Mouse (Mus musculus) embryonic facial prominence, embryonic 14.5 days (tissue): Measurements from ENCODE around the gene Abhd2. TPM values are rescaled to one million over a fixed set of nuclear protein-coding genes. Genes with fewer than 3 reads are reported as not detected.

Source experiments
- ATAC-seq: fragments of 200-750 bp; cut with Nextera tagmentation; 2 replicates; pipeline ENCODE4 v1.8.0; 2017; ENCODE audit warnings: low read depth, moderate number of reproducible peaks, moderate TSS enrichment
- DNase-seq: peaks from one replicate; pipeline ENCODE4 v3.0.0-alpha.2; 2015; ENCODE audit warnings: low spot score
- H3K27ac ChIP-seq: fragments of 300-500 bp; sonication (generic); replicated peaks from 2 replicates; pipeline ENCODE4 v1.5.1; 2014; ENCODE audit warnings: low read depth, mild to moderate bottlenecking, low read length, moderate library complexity
- H3K27me3 ChIP-seq: fragments of 300-500 bp; sonication (generic); replicated peaks from 2 replicates; pipeline ENCODE4 v1.6.1; 2014; ENCODE audit warnings: low read length; ENCODE audit not compliant: control insufficient read depth, insufficient read depth
- H3K36me3 ChIP-seq: fragments of 300-500 bp; sonication (generic); 2 replicates; pipeline ENCODE4 v1.6.1; 2014; ENCODE audit warnings: low read length, mixed read lengths; ENCODE audit not compliant: control insufficient read depth, insufficient read depth
- H3K4me1 ChIP-seq: fragments of 300-500 bp; sonication (generic); 2 replicates; pipeline ENCODE4 v1.6.1; 2014; ENCODE audit warnings: antibody characterized with exemption, low read length; ENCODE audit not compliant: control insufficient read depth, insufficient read depth
- H3K4me2 ChIP-seq: fragments of 300-500 bp; sonication (generic); 2 replicates; pipeline ENCODE4 v1.6.1; 2014; ENCODE audit warnings: low read depth, mild to moderate bottlenecking, low read length, moderate library complexity, mixed read lengths
- H3K4me3 ChIP-seq: fragments of 300-500 bp; sonication (generic); 2 replicates; pipeline ENCODE4 v1.5.1; 2014; ENCODE audit warnings: low read depth, mild to moderate bottlenecking, low read length
- H3K9ac ChIP-seq: fragments of 300-500 bp; sonication (generic); 2 replicates; pipeline ENCODE4 v1.6.1; 2014; ENCODE audit warnings: low read depth, mild to moderate bottlenecking, low read length, moderate library complexity, mixed read lengths
- H3K9me3 ChIP-seq: fragments of 300-500 bp; sonication (generic); 2 replicates; pipeline ENCODE4 v1.6.1; 2016; ENCODE audit warnings: low read length; ENCODE audit not compliant: control insufficient read depth
- WGBS: fragments of 180-500 bp; shearing (Covaris S2); extraction: QIAGEN DNeasy Blood & Tissue Kit; methylation state at CpG from one replicate; pipeline ENCODE4 v1.1.7; 2014; 5-methylcytosine and 5-hydroxymethylcytosine counted together
- polyA plus RNA-seq: library from polyadenylated mRNA; unstranded; fragments of >200 nt; fragmentation: Nextera tagmentation; extraction: Ambion mirVana; gene quantifications from 2 replicates; pipeline ENCODE4 v1.2.1, GENCODE M21; 2014

The Abhd2 gene
- polyA plus RNA-seq, 1 experiment from 2014 or later: 14.5 TPM

GRCm38 (mm10) chr7:79400296-79400695, 127.3 kb downstream of the Abhd2 start:
- no peak for ATAC-seq
- 88% methylated on average over 3 of the region's 3 CpGs for WGBS

GRCm38 (mm10) chr7:79414449-79415375, 141.7 kb downstream of the Abhd2 start:
- ATAC-seq (no peak), DNase-seq (peak; percentile 33)
- no peaks in the 10 kb centered on the region for H3K9me3 ChIP-seq
- no peaks in the 10 kb centered on the region for H3K27me3 ChIP-seq
- H3K36me3 ChIP-seq: no peaks in the 10 kb centered on the region
- H3K27ac ChIP-seq: no peak overlapping the region
- H3K4me1 ChIP-seq: no peaks in the 10 kb centered on the region
- H3K4me3 ChIP-seq: no peak overlapping the region
- no peak overlapping the region for H3K4me2 ChIP-seq
- WGBS: 85% methylated on average over 18 of the region's 18 CpGs
- H3K9ac ChIP-seq: no peak overlapping the region

More at GRCm38 (mm10) chr7:79400296-79400695, 127.3 kb downstream of the Abhd2 start:
- Histone ChIP-seq H3K9me3 (no peaks in the 10 kb centered on the region), H3K9ac (no peak overlapping the region), H3K4me3 (no peak overlapping the region), H3K27me3 (no peaks in the 10 kb centered on the region), H3K4me1 (no peaks in the 10 kb centered on the region), H3K4me2 (no peak overlapping the region), H3K27ac (no peak overlapping the region), H3K36me3 (no peaks in the 10 kb centered on the region)
- DNase-seq: no peak

Other genes with a start within 250 kb of the Abhd2 start
- 34.1 and 49.7 TPM in 2 replicates for gene Acan, start 219.7 kb upstream of the Abhd2 start, polyA plus RNA-seq
- gene Hapln3, start 142.2 kb upstream of the Abhd2 start, polyA plus RNA-seq: 1.4 and 1.5 TPM in 2 replicates
- 147 and 155 TPM in 2 replicates for gene Mfge8, start 124.1 kb upstream of the Abhd2 start, polyA plus RNA-seq
- 2.5 and 3.4 TPM in 2 replicates for gene Rlbp1, start 113.8 kb downstream of the Abhd2 start, polyA plus RNA-seq
- 8.2 and 8.3 TPM in 2 replicates for gene Fanci, start 118.7 kb downstream of the Abhd2 start, polyA plus RNA-seq
- gene Polg, start 193.2 kb downstream of the Abhd2 start, polyA plus RNA-seq: 33.3 and 38.7 TPM in 2 replicates